Mouse (Mus musculus) stomach, postnatal 0 days (tissue): ENCODE data around the gene Tle2. TPM values are rescaled to one million over a fixed set of nuclear protein-coding genes. Genes with fewer than 3 reads are reported as not detected.
A peak's percentile ranks its signal among the peaks of the same experiment; 100 is the strongest.

Experiments used
- ATAC-seq: fragments of 200-750 bp; cut with Nextera tagmentation; 2 replicates; pipeline ENCODE4 v1.8.0; 2017; ENCODE audit not compliant: low FRiP score, low TSS enrichment
- DNase-seq: peaks from one replicate; pipeline ENCODE4 v3.0.0-alpha.2; 2016; ENCODE audit warnings: low spot score
- H3K27ac ChIP-seq: fragments of 300-500 bp; sonication (generic); replicated peaks from 2 replicates; pipeline ENCODE4 v1.5.1; 2014; ENCODE audit warnings: mild to moderate bottlenecking, control low read depth
- H3K27me3 ChIP-seq: fragments of 300-500 bp; sonication (generic); 2 replicates; pipeline ENCODE4 v1.6.1; 2014; ENCODE audit warnings: low read length; ENCODE audit not compliant: control insufficient read depth, insufficient read depth
- H3K36me3 ChIP-seq: fragments of 300-500 bp; sonication (generic); 2 replicates; pipeline ENCODE4 v1.6.1; 2014; ENCODE audit warnings: low read length, mixed read lengths; ENCODE audit not compliant: control insufficient read depth, insufficient read depth
- H3K4me1 ChIP-seq: fragments of 300-500 bp; sonication (generic); replicated peaks from 2 replicates; pipeline ENCODE4 v1.6.1; 2014; ENCODE audit warnings: antibody characterized with exemption; ENCODE audit not compliant: control insufficient read depth, insufficient read depth
- H3K4me2 ChIP-seq: fragments of 300-500 bp; sonication (generic); replicated peaks from 2 replicates; pipeline ENCODE4 v1.6.1; 2014; ENCODE audit warnings: low read depth, mild to moderate bottlenecking, control low read depth, moderate library complexity
- H3K4me3 ChIP-seq: fragments of 300-500 bp; sonication (generic); 2 replicates; pipeline ENCODE4 v1.5.1; 2014; ENCODE audit warnings: low read depth, low read length, control low read depth
- H3K9ac ChIP-seq: fragments of 300-500 bp; sonication (generic); 2 replicates; pipeline ENCODE4 v1.6.1; 2014; ENCODE audit warnings: mild to moderate bottlenecking, low read length, control low read depth, mixed read lengths
- H3K9me3 ChIP-seq: fragments of 300-500 bp; sonication (generic); 2 replicates; pipeline ENCODE4 v1.6.1; 2016; ENCODE audit warnings: low read length; ENCODE audit not compliant: control insufficient read depth
- CTCF ChIP-seq: IDR thresholded peaks from 2 replicates; pipeline ENCODE4 v1.5.1; 2016; ENCODE audit warnings: antibody characterized with exemption, low read depth, mild to moderate bottlenecking, moderate library complexity
- EP300 ChIP-seq: optimal IDR thresholded peaks from 2 replicates; pipeline ENCODE3; 2016; ENCODE audit warnings: antibody characterized with exemption
- WGBS: fragments of 180-500 bp; shearing (Covaris S2); extraction: QIAGEN DNeasy Blood & Tissue Kit; methylation state at CpG from one replicate; pipeline ENCODE4 v1.1.7; 2014; 5-methylcytosine and 5-hydroxymethylcytosine counted together
- polyA plus RNA-seq: library from polyadenylated mRNA; unstranded; fragments of >200 nt; fragmentation: Nextera tagmentation; extraction: Ambion mirVana; gene quantifications from 2 replicates; pipeline ENCODE4 v1.2.1, GENCODE M21; 2015

Tle2 gene
- polyA plus RNA-seq, 1 experiment from 2014 or later = 4.8 TPM

- Histone ChIP-seq H3K4me2 (no peak overlapping the region), H3K27me3 (no peaks in the 10 kb centered on the region), H3K9me3 (no peaks in the 10 kb centered on the region), H3K4me1 (no peaks in the 10 kb centered on the region), H3K36me3 (no peaks in the 10 kb centered on the region), H3K9ac (no peak overlapping the region), H3K27ac (no peak overlapping the region), H3K4me3 (no peak overlapping the region)
- TF ChIP-seq CTCF (peak; percentile 82), EP300 (no peak)
- ATAC-seq = no peak
- DNase-seq = peak; percentile 79
- 15% methylated on average over 7 of the region's 7 CpGs for WGBS
Measured at GRCm38 (mm10) chr10:81550257-81550656, 24.1 kb upstream of the Tle2 start.

GRCm38 (mm10) chr10:81551597-81552102 is 22.7 kb upstream of the Tle2 start:
- Histone ChIP-seq H3K9ac (no peak overlapping the region), H3K4me2 (no peak overlapping the region), H3K9me3 (no peaks in the 10 kb centered on the region), H3K4me3 (no peak overlapping the region), H3K36me3 (no peaks in the 10 kb centered on the region), H3K27me3 (no peaks in the 10 kb centered on the region), H3K4me1 (no peaks in the 10 kb centered on the region), H3K27ac (peak overlapping the region; percentile 65; the same call in 1 of the 2 replicates)
- WGBS = 3% methylated on average over 12 of the region's 12 CpGs
- peak; percentile 90 for TF ChIP-seq CTCF
- TF ChIP-seq EP300 = no peak
- peak; percentile 95 for ATAC-seq
- peak; percentile 93 for DNase-seq

- WGBS = 88% methylated on average over 5 of the region's 5 CpGs
Measured at GRCm38 (mm10) chr10:81553232-81553631, 21.1 kb upstream of the Tle2 start.

GRCm38 (mm10) chr10:81553807-81554755 is 20.3 kb upstream of the Tle2 start:
- no peak for DNase-seq
- Histone ChIP-seq H3K27me3 (no peaks in the 10 kb centered on the region), H3K36me3 (no peaks in the 10 kb centered on the region), H3K9ac (no peak overlapping the region), H3K4me3 (no peak overlapping the region), H3K4me1 (peaks cover 3% of the 10 kb centered on the region; the same call in 1 of the 2 replicates), H3K9me3 (no peaks in the 10 kb centered on the region), H3K27ac (no peak overlapping the region), H3K4me2 (no peak overlapping the region)
- TF ChIP-seq CTCF = no peak
- TF ChIP-seq EP300 = no peak
- ATAC-seq = no peak
- 76% methylated on average over 6 of the region's 6 CpGs for WGBS

More at GRCm38 (mm10) chr10:81553232-81553631, 21.1 kb upstream of the Tle2 start:
- no peak for ATAC-seq
- DNase-seq = no peak
- Histone ChIP-seq H3K9me3 (no peaks in the 10 kb centered on the region), H3K4me3 (no peak overlapping the region), H3K27me3 (no peaks in the 10 kb centered on the region), H3K36me3 (no peaks in the 10 kb centered on the region), H3K4me2 (no peak overlapping the region), H3K4me1 (no peaks in the 10 kb centered on the region), H3K27ac (no peak overlapping the region), H3K9ac (no peak overlapping the region)
- TF ChIP-seq EP300 (no peak), CTCF (peak; percentile 70)

- peak; percentile 59 for TF ChIP-seq CTCF
- no peak for TF ChIP-seq EP300
- Histone ChIP-seq H3K27ac (no peak overlapping the region), H3K27me3 (no peaks in the 10 kb centered on the region), H3K36me3 (no peaks in the 10 kb centered on the region), H3K9me3 (no peaks in the 10 kb centered on the region), H3K4me3 (no peak overlapping the region), H3K4me1 (peaks cover 3% of the 10 kb centered on the region; the same call in 1 of the 2 replicates), H3K9ac (no peak overlapping the region), H3K4me2 (no peak overlapping the region)
- DNase-seq = no peak
- 78% methylated on average over 3 of the region's 3 CpGs for WGBS
- ATAC-seq = no peak
Measured at GRCm38 (mm10) chr10:81556282-81556681, 18.1 kb upstream of the Tle2 start.

GRCm38 (mm10) chr10:81557491-81557890 is 16.9 kb upstream of the Tle2 start:
- DNase-seq (no peak), ATAC-seq (no peak)
- 42% methylated on average over 1 of the region's 1 CpGs for WGBS
- no peaks in the 10 kb centered on the region for H3K9me3 ChIP-seq
- TF ChIP-seq EP300 = no peak
- no peak for TF ChIP-seq CTCF
- no peak overlapping the region for H3K9ac ChIP-seq
- H3K27ac ChIP-seq = no peak overlapping the region
- no peaks in the 10 kb centered on the region for H3K27me3 ChIP-seq
- H3K4me3 ChIP-seq = no peak overlapping the region
- peaks cover 3% of the 10 kb centered on the region; the same call in 1 of the 2 replicates for H3K4me1 ChIP-seq
- H3K4me2 ChIP-seq = no peak overlapping the region
- no peaks in the 10 kb centered on the region for H3K36me3 ChIP-seq
